Mouse (Mus musculus) erythroblast, embryonic 14.5 days (primary cell): Measurements from ENCODE around the gene Majin.

Source experiments
- GATA1 ChIP-seq: IDR thresholded peaks from 2 replicates; pipeline ENCODE4 v1.6.1; 2012; ENCODE audit warnings: low read length, inconsistent platforms, mixed read lengths
- TAL1 ChIP-seq: IDR thresholded peaks from 3 replicates; pipeline ENCODE4 v1.6.1; 2012; ENCODE audit warnings: low read length, inconsistent platforms, mixed read lengths

DNA sequence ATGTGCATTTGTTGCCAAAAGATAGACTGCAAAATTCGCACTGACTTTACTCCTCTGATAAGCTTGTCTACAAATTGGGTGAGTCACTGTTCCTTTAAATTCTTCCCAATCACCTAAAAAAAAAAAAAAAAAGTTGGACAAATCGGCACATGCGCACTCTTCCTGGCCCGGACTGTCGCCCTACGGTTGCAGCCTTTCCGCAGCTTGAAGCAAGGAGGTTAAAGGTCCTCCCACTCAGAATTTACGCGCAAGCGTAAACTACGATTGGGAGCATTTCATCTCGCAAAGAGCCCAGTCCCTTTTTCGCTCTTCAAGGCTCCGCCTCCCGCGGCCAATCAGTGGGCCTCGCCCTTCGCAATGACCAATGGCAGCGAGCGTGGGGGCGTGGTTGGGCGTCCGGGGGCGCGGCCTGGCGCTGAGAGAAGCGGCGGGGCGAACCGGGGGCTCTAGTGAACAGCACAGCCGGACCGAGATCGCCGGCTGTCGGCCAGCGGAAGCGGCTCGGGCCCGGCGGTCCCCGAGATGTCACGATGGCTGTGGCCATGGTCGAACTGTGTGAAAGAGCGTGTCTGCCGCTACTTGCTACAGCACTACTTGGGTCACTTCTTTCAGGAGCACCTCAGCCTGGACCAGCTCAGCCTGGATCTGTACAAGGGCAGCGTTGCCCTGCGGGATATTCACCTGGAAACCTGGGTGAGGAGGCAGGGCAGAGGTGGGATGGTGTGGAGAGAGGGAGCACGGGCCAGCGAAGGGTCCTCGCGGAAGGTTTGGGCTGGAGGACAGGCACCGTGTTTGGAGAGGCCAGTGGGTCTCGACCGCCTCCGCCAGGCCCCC, 57.3 kb downstream of the Majin start, which contains the start of gene Atg2a:
- TF ChIP-seq GATA1 (no peak), TAL1 (no peak)
